Mouse (Mus musculus): ENCODE data around the gene Aco1.
"Not testable (repeated sequence)": the region's sequence is repeated elsewhere in the genome, so short reads cannot be mapped to it uniquely, and the experiment has no call there.

Gene Aco1

GRCm38 (mm10) chr4:40142743-40143532, at the start of gene Aco1:
TSS of gene Aco1 (plus strand) at chr4:40143081.
- peak; percentile 92 to 94 for DNase-seq (ENCODE audit: low spot score in 2 of 2)

- DNase-seq (ENCODE audit: low spot score in 2 of 2), result no peak
Observed at GRCm38 (mm10) chr4:40094974-40095373, 47.9 kb upstream of the Aco1 start.

GRCm38 (mm10) chr4:40102996-40103395, 39.9 kb upstream of the Aco1 start:
- peak in 1 of 2 experiments; percentile 27 for DNase-seq (ENCODE audit: low spot score in 2 of 2)

- no peak for DNase-seq (ENCODE audit: low spot score in 2 of 2)
Observed at GRCm38 (mm10) chr4:40106004-40106536, 36.8 kb upstream of the Aco1 start.

GRCm38 (mm10) chr4:40108030-40108429, 34.9 kb upstream of the Aco1 start:
- no peak for DNase-seq (ENCODE audit: low spot score in 2 of 2)

GRCm38 (mm10) chr4:40113173-40113572, 29.7 kb upstream of the Aco1 start:
- no peak for DNase-seq (ENCODE audit: low spot score in 2 of 2)

- no peak for DNase-seq (ENCODE audit: low spot score in 2 of 2)
Observed at GRCm38 (mm10) chr4:40121221-40121620, 21.7 kb upstream of the Aco1 start.

- DNase-seq (ENCODE audit: low spot score in 2 of 2), result not testable (repeated sequence)
Observed at GRCm38 (mm10) chr4:40122291-40122690, 20.6 kb upstream of the Aco1 start.

GRCm38 (mm10) chr4:40134468-40135102, 8.3 kb upstream of the Aco1 start:
- DNase-seq (ENCODE audit: low spot score in 2 of 2), result peak; percentile 59 to 61

- DNase-seq (ENCODE audit: low spot score in 2 of 2), result no peak
Observed at GRCm38 (mm10) chr4:40136519-40136918, 6.4 kb upstream of the Aco1 start.

- DNase-seq (ENCODE audit: low spot score in 2 of 2), result no peak
Observed at GRCm38 (mm10) chr4:40139663-40140255, 3.1 kb upstream of the Aco1 start.

- DNase-seq (ENCODE audit: low spot score in 2 of 2), result no peak
Observed at GRCm38 (mm10) chr4:40143533-40143871, 621 bp downstream of the Aco1 start.

- DNase-seq (ENCODE audit: low spot score in 2 of 2), result no peak
Observed at GRCm38 (mm10) chr4:40144543-40144942, 1.7 kb downstream of the Aco1 start.

- no peak for DNase-seq (ENCODE audit: low spot score in 2 of 2)
Observed at GRCm38 (mm10) chr4:40144981-40145380, 2.1 kb downstream of the Aco1 start.

- no peak for DNase-seq (ENCODE audit: low spot score in 2 of 2)
Observed at GRCm38 (mm10) chr4:40148281-40148680, 5.4 kb downstream of the Aco1 start.

GRCm38 (mm10) chr4:40150046-40150445, 7.2 kb downstream of the Aco1 start:
- no peak for DNase-seq (ENCODE audit: low spot score in 2 of 2)

GRCm38 (mm10) chr4:40152771-40153170, 9.9 kb downstream of the Aco1 start:
- no peak for DNase-seq (ENCODE audit: low spot score in 2 of 2)

GRCm38 (mm10) chr4:40153500-40153899, 10.6 kb downstream of the Aco1 start:
- DNase-seq (ENCODE audit: low spot score in 2 of 2), result no peak

- DNase-seq (ENCODE audit: low spot score in 2 of 2), result no peak
Observed at GRCm38 (mm10) chr4:40154751-40155150, 11.9 kb downstream of the Aco1 start.

GRCm38 (mm10) chr4:40155467-40155999, 12.7 kb downstream of the Aco1 start:
- DNase-seq (ENCODE audit: low spot score in 2 of 2), result no peak

GRCm38 (mm10) chr4:40156153-40156552, 13.3 kb downstream of the Aco1 start:
- no peak for DNase-seq (ENCODE audit: low spot score in 2 of 2)
